Mouse (Mus musculus) CH12.LX (cell line): Measurements from ENCODE around the gene Msi2. TPM values are rescaled to one million over a fixed set of nuclear protein-coding genes. Genes with fewer than 3 reads are reported as not detected.

Experiments used
- DNase-seq: peaks from one replicate; pipeline ENCODE4 v3.0.0-alpha.2; 2013; ENCODE audit errors: extremely low read depth
- H3K27ac ChIP-seq: 2 replicates; pipeline ENCODE4 v1.5.1; 2012; ENCODE audit warnings: low read depth, mild to moderate bottlenecking, control low read depth, moderate library complexity; ENCODE audit not compliant: insufficient read depth
- H3K27me3 ChIP-seq: replicated peaks from 2 replicates; pipeline ENCODE3; 2012; ENCODE audit warnings: inconsistent platforms
- H3K36me3 ChIP-seq, 2 experiments: replicated peaks in 1 of 2; 2 replicates each; pipeline versions ENCODE3 to v1.6.1; 2012; ENCODE audit warnings: inconsistent platforms in 1 of 2, low read length in 1 of 2, mild to moderate bottlenecking in 1 of 2, mixed read lengths in 1 of 2, moderate library complexity in 1 of 2; ENCODE audit not compliant: control insufficient read depth in 1 of 2, insufficient read depth in 1 of 2
- H3K4me1 ChIP-seq, 2 experiments: 2 replicates each; pipeline ENCODE4 v1.6.1; 2012; ENCODE audit warnings: inconsistent platforms in 1 of 2, moderate library complexity in 1 of 2; ENCODE audit not compliant: insufficient read depth in 2 of 2, control insufficient read depth in 1 of 2
- H3K4me2 ChIP-seq: 2 replicates; pipeline ENCODE4 v1.6.1; 2012; ENCODE audit warnings: low read depth, mild to moderate bottlenecking, control low read depth; ENCODE audit not compliant: poor library complexity, insufficient read depth, severe bottlenecking
- H3K4me3 ChIP-seq, 3 experiments: fragments of 150-350 bp in 1 of 3; sonication (generic) in 1 of 3; replicated peaks in 1 of 3; 2 replicates each; pipeline versions ENCODE3 to v1.5.1; 2011 to 2012; ENCODE audit warnings: low read depth in 2 of 3, low read length in 2 of 3, mild to moderate bottlenecking in 2 of 3, moderate library complexity in 2 of 3, control low read depth in 1 of 3, improper control_type of control experiment in 1 of 3, inconsistent platforms in 1 of 3, mixed read lengths in 1 of 3; ENCODE audit not compliant: poor library complexity in 1 of 3
- H3K79me2 ChIP-seq: replicated peaks from 2 replicates; pipeline ENCODE4 v1.6.1; 2012; ENCODE audit warnings: mild to moderate bottlenecking, moderate library complexity; ENCODE audit not compliant: control insufficient read depth, poor library complexity, insufficient read depth, severe bottlenecking; ENCODE audit errors: extremely low read depth
- H3K9ac ChIP-seq: 2 replicates; pipeline ENCODE4 v1.6.1; 2012; ENCODE audit warnings: low read depth, mild to moderate bottlenecking, control low read depth, moderate library complexity; ENCODE audit not compliant: insufficient read depth
- H3K9me3 ChIP-seq: replicated peaks from 2 replicates; pipeline ENCODE3; 2012; ENCODE audit warnings: low read length, inconsistent platforms, mixed read lengths
- BHLHE40 ChIP-seq: IDR thresholded peaks from 2 replicates; pipeline ENCODE4 v1.6.1; 2011; ENCODE audit warnings: mild to moderate bottlenecking, low read depth, low read length, improper control_type of control experiment
- CHD1 ChIP-seq: IDR thresholded peaks from 2 replicates; pipeline ENCODE4 v1.6.1; 2012; ENCODE audit warnings: low read depth, low read length, improper control_type of control experiment, inconsistent platforms
- CTCF ChIP-seq, 2 experiments: IDR thresholded peaks in 1 of 2; conservative IDR thresholded peaks in 1 of 2; 2 replicates each; pipeline ENCODE4 v1.5.1; 2011 to 2012; ENCODE audit warnings: low read depth in 2 of 2, low read length in 2 of 2, improper control_type of control experiment in 1 of 2, inconsistent platforms in 1 of 2, mild to moderate bottlenecking in 1 of 2, moderate library complexity in 1 of 2
- EP300 ChIP-seq: IDR thresholded peaks from 2 replicates; pipeline ENCODE4 v1.6.1; 2011; ENCODE audit warnings: low read length, improper control_type of control experiment
- ETS1 ChIP-seq: conservative IDR thresholded peaks from 2 replicates; pipeline ENCODE4 v1.6.1; 2012; ENCODE audit warnings: low read depth, mild to moderate bottlenecking, inconsistent platforms, low read length, improper control_type of control experiment, moderate library complexity
- IRF4 ChIP-seq: IDR thresholded peaks from 2 replicates; pipeline ENCODE4 v1.6.1; 2014; ENCODE audit warnings: low read depth, mild to moderate bottlenecking, inconsistent platforms, low read length, improper control_type of control experiment
- JUN ChIP-seq: IDR thresholded peaks from 2 replicates; pipeline ENCODE4 v1.6.1; 2011; ENCODE audit warnings: low read depth, mild to moderate bottlenecking, low read length, improper control_type of control experiment, moderate library complexity; ENCODE audit not compliant: insufficient read depth
- MAZ ChIP-seq: IDR thresholded peaks from 2 replicates; pipeline ENCODE4 v1.6.1; 2012; ENCODE audit warnings: low read depth, mild to moderate bottlenecking, inconsistent platforms, low read length, improper control_type of control experiment, moderate library complexity
- MXI1 ChIP-seq: IDR thresholded peaks from 2 replicates; pipeline ENCODE4 v1.6.1; 2011; ENCODE audit warnings: mild to moderate bottlenecking, low read depth, low read length, improper control_type of control experiment
- MYC ChIP-seq: IDR thresholded peaks from 2 replicates; pipeline ENCODE4 v1.6.1; 2011; ENCODE audit warnings: low read depth, mild to moderate bottlenecking, improper control_type of control experiment, low read length
- NRF1 ChIP-seq: IDR thresholded peaks from 2 replicates; pipeline ENCODE4 v1.6.1; 2014; ENCODE audit warnings: low read depth, mild to moderate bottlenecking, inconsistent platforms, low read length, improper control_type of control experiment, moderate library complexity
- PAX5 ChIP-seq: IDR thresholded peaks from 2 replicates; pipeline ENCODE4 v1.6.1; 2012; ENCODE audit warnings: low read length, inconsistent platforms, mixed read lengths
- POLR2A ChIP-seq: IDR thresholded peaks from 2 replicates; pipeline ENCODE4 v1.6.1; 2011; ENCODE audit warnings: low read depth, mild to moderate bottlenecking, improper control_type of control experiment, low read length
- POLR2AphosphoS2 ChIP-seq: IDR thresholded peaks from 2 replicates; pipeline ENCODE4 v1.6.1; 2011; ENCODE audit warnings: low read depth, low read length, improper control_type of control experiment
- RCOR1 ChIP-seq: conservative IDR thresholded peaks from 2 replicates; pipeline ENCODE4 v1.6.1; 2012; ENCODE audit warnings: low read depth, mild to moderate bottlenecking, inconsistent platforms, low read length, improper control_type of control experiment
- SIN3A ChIP-seq: IDR thresholded peaks from 2 replicates; pipeline ENCODE4 v1.6.1; 2012; ENCODE audit warnings: low read length, improper control_type of control experiment, inconsistent platforms
- SMC3 ChIP-seq: IDR thresholded peaks from 2 replicates; pipeline ENCODE4 v1.6.1; 2011; ENCODE audit warnings: low read depth, low read length, improper control_type of control experiment
- TBP ChIP-seq: conservative IDR thresholded peaks from 2 replicates; pipeline ENCODE4 v1.6.1; 2011; ENCODE audit warnings: low read depth, low read length, improper control_type of control experiment
- TCF12 ChIP-seq: IDR thresholded peaks from 2 replicates; pipeline ENCODE4 v1.6.1; 2014; ENCODE audit warnings: low read depth, mild to moderate bottlenecking, inconsistent platforms, low read length, improper control_type of control experiment
- UBTF ChIP-seq: IDR thresholded peaks from 2 replicates; pipeline ENCODE4 v1.6.1; 2012; ENCODE audit warnings: low read depth, mild to moderate bottlenecking, inconsistent platforms, low read length, improper control_type of control experiment, moderate library complexity
- USF2 ChIP-seq: conservative IDR thresholded peaks from 2 replicates; pipeline ENCODE4 v1.6.1; 2011; ENCODE audit warnings: low read depth, low read length, improper control_type of control experiment
- ZC3H11A ChIP-seq: IDR thresholded peaks from 2 replicates; pipeline ENCODE4 v1.6.1; 2012; ENCODE audit warnings: low read depth, mild to moderate bottlenecking, inconsistent platforms, low read length, improper control_type of control experiment
- ZKSCAN1 ChIP-seq: IDR thresholded peaks from 2 replicates; pipeline ENCODE4 v1.6.1; 2012; ENCODE audit warnings: low read depth, inconsistent platforms, low read length, improper control_type of control experiment, borderline replicate concordance
- ZNF384 ChIP-seq: IDR thresholded peaks from 2 replicates; pipeline ENCODE4 v1.6.1; 2012; ENCODE audit warnings: low read depth, low read length, improper control_type of control experiment, inconsistent platforms
- dilution Hi-C: fragments of 300-500 bp; cut with MboI; formaldehyde crosslinking; loops from 2 replicates; pipeline ENCODE4 v1.14.3; 2020; ENCODE audit warnings: low sequenced_read_pairs; ENCODE audit not compliant: extremely low pct_unique_long_range_greater_than_20kb, extremely low pct_ligation_motif_present
- in situ Hi-C: fragments of 300-500 bp; cut with MboI; formaldehyde crosslinking; loops from 3 replicates; pipeline ENCODE4 v1.14.3; 2019; ENCODE audit warnings: low sequenced_read_pairs, low pct_ligation_motif_present, low pct_unique_long_range_greater_than_20kb, mixed read lengths
- polyA plus RNA-seq: library from polyadenylated mRNA; unstranded; fragments of >175 nt; gene quantifications from 2 replicates; pipeline ENCODE4 v1.2.1, GENCODE M21; 2012; ENCODE audit warnings: low read depth; ENCODE audit not compliant: insufficient read length
- total RNA-seq, 2 experiments: library from RNA; depleted of rRNA; stranded (reverse); fragments of 300-350 nt in 1 of 2; fragments of >200 nt in 1 of 2; gene quantifications; 2 replicates each; pipeline ENCODE4 v1.2.3; 2012 to 2014

Msi2 gene
- total and polyA plus RNA-seq, 3 experiments, result 40.3 to 73.1 (median 52.6) TPM

DNA sequence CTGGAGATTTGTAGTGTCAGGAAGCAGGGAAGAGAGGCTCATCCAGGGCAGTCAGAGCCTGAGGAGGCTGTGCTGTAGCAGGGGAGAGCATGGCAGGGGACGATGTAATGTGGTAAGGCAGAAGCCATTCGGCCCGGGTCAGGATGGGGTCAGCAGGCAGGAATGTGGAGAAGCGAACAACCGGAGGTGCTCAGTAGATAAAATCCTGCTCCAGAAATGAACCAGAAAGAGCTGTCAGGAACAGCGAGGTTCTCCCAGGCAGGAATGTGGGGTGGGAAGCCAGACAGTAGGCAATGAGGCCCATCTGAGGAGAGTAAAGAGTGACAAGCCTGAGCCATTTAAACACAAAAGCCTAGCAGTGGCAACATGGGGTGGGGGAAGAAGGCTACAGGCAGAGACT, 157.1 kb downstream of the Msi2 start:
- dilution Hi-C loops (no loop called here), in situ Hi-C loops (no loop called here)
- Histone ChIP-seq H3K4me2 (no peak overlapping the region), H3K79me2 (peaks cover 4% of the 10 kb centered on the region; the same call in 1 of the 2 replicates), H3K9ac (no peak overlapping the region), H3K27ac (no peak overlapping the region), H3K9me3 (no peaks in the 10 kb centered on the region), H3K36me3 (peaks cover 18 to 58% of the 10 kb centered on the region in 2 experiments), H3K27me3 (no peaks in the 10 kb centered on the region), H3K4me3 (no peak overlapping the region), H3K4me1 (peaks cover 30 to 59% of the 10 kb centered on the region in 2 experiments)
- TF ChIP-seq MYC (no peak), SIN3A (no peak), EP300 (no peak), TCF12 (no peak), MAZ (no peak), USF2 (no peak), ZKSCAN1 (no peak), ZC3H11A (no peak), BHLHE40 (no peak), NRF1 (no peak), POLR2AphosphoS2 (no peak), ETS1 (no peak), JUN (no peak), UBTF (no peak), CTCF (conservative IDR thresholded peaks at IDR 0.05 in 1 of 2, IDR thresholded peaks at IDR 0.05 in 1 of 2; ENCODE audit: low read depth in 2 of 2, low read length in 2 of 2) (no peak), ZNF384 (no peak)
- no peak for DNase-seq

DNA sequence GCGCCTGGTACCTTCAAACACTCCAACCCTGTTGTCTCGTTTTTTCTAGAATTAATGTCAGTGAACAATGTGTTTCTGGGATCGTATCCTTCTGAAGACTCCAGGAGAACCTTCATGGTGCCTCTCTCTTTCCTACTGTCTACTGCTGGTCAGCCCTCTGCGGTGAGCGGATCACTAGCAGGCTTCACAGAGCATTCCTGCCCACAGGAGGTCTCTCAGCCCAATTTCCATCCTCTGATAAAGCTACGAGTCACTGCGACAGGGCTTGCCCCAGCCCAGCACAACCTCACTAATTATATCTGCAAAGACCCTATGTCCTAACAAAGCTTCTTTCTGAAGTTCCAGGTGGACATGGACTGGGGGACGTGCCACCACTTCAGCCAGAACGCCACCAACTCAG, 157.7 kb downstream of the Msi2 start:
- H3K4me1 ChIP-seq, result peaks cover 34 to 65% of the 10 kb centered on the region in 2 experiments
- H3K36me3 ChIP-seq, result peaks cover 18 to 54% of the 10 kb centered on the region in 2 experiments
- H3K4me3 ChIP-seq, result no peak overlapping the region
- H3K27me3 ChIP-seq, result no peaks in the 10 kb centered on the region
- no peaks in the 10 kb centered on the region for H3K9me3 ChIP-seq
- H3K79me2 ChIP-seq, result peaks cover 2% of the 10 kb centered on the region; the same call in 1 of the 2 replicates
- no peak for DNase-seq
- H3K27ac ChIP-seq, result no peak overlapping the region
- H3K4me2 ChIP-seq, result no peak overlapping the region
- in situ Hi-C loops (no loop called here), dilution Hi-C loops (no loop called here)
- H3K9ac ChIP-seq, result no peak overlapping the region
- TF ChIP-seq CHD1 (no peak), MXI1 (no peak), RCOR1 (no peak), PAX5 (no peak), TCF12 (no peak), POLR2A (no peak), SMC3 (no peak), ZNF384 (no peak), TBP (no peak), IRF4 (no peak), NRF1 (no peak), UBTF (no peak), ZKSCAN1 (no peak)
